Mouse (Mus musculus) bone marrow macrophage, adult 2 months (primary cell): ENCODE measurements at regions not wholly inside any gene's neighbourhood (a gene's known extent, or its start where the extent isn't known, plus 50 kb on each side); places are given as distances from the start of the nearest gene placed in this dataset.

Source experiments
- CTCF ChIP-seq: IDR thresholded peaks from 2 replicates; pipeline ENCODE4 v1.5.1; 2012; ENCODE audit warnings: low read depth, mild to moderate bottlenecking, low read length, moderate library complexity
- POLR2A ChIP-seq: IDR thresholded peaks from 2 replicates; pipeline ENCODE4 v1.6.1; 2012; ENCODE audit warnings: mild to moderate bottlenecking, low read depth, low read length, borderline replicate concordance

GRCm38 (mm10) chr10:10107123-10107525, 206.2 kb upstream of the Stxbp5 start:
- no peak for TF ChIP-seq POLR2A
- no peak for TF ChIP-seq CTCF
